ENCODE assay signal across 17 mouse cellular contexts in the genomic region with DNA sequence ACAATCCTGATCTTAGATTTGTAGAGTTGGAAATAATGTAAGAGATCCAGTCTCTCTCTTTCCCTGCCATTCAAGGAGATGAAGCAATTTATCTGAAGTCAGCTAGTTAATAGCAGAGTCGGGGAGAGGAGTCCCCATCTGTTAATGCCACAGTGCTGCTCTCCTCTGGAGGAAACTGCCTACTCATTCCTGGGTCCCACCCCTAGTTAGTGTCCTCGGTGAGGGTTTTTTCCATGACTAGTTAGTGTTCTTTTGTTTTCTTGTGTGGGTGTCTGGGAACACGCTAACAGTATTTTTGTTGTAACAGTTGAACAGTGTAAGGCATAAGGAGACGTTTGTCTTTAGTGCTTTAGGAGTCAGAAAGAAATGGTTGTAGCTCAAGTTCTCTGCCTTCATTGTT. TPM values are rescaled to one million over a fixed set of nuclear protein-coding genes. Genes with fewer than 3 reads are reported as not detected.
DNase-seq lines count a peak whose midpoint lies in the region; ATAC-seq lines count a peak whose summit lies in the region.
"Had no signal": no experiment of that assay in that cellular context is flagged by ENCODE, and none has a peak within 500 bp of the region (broad histone marks: within the 10 kb centered on the region; RNA-seq: fewer than 3 reads in every experiment).

No protein-coding gene starts in this region.

- DNase-seq in cerebellum, adult 9-11 months = peak; percentile 7
- DNase-seq in layer of hippocampus, adult 9-10 months (ENCODE audit: low spot score) = peak; percentile 32
- no peak for DNase-seq in layer of hippocampus, postnatal 25 days (ENCODE audit: extremely low spot score in 1 of 2, low spot score in 1 of 2)
- DNase-seq in right cerebral cortex, adult 2 months (ENCODE audit: low spot score in 2 of 2) = peak; percentile 35 to 52
- DNase-seq in right cerebral cortex, postnatal 14 days = no peak
- DNase-seq in telencephalon, adult 2 months (ENCODE audit: low read depth, low spot score) = peak; percentile 72
- no peak for DNase-seq in spleen, adult 18-20 months
- DNase-seq: cerebellum, adult 11-12 months; cerebellum, postnatal 36 days; kidney, adult 18-20 months; kidney, postnatal 10 days; lung, adult 18-20 months; thymus, postnatal 4 days had no signal

- no peak for ATAC-seq in cerebellum, adult (ENCODE audit: insufficient number of reproducible peaks, low FRiP score, low TSS enrichment)
- ATAC-seq: CD4-positive, CD25-positive, alpha-beta regulatory T cell, adult 4 months; hindbrain, embryonic 16.5 days; midbrain, embryonic 13.5 days had no signal

RNA-seq across cellular contexts. Expression of gene Slc44a1, which starts 38.4 kb away (rescaled TPM):
- total RNA-seq in layer of hippocampus, postnatal 25 days (2021) = 100 to 1,000 TPM; 109 to 114 TPM

Comparison
In these comparisons a context has a peak if more than half of its experiments do, and no peak if none do; other contexts are left out.
1. DNase-seq: peak in cerebellum, adult 9-11 months (single experiment), layer of hippocampus, adult 9-10 months (single experiment), right cerebral cortex, adult 2 months (2 of 2) and telencephalon, adult 2 months (single experiment); none in layer of hippocampus, postnatal 25 days (0 of 2), right cerebral cortex, postnatal 14 days (single experiment) and spleen, adult 18-20 months (0 of 2).